Mouse (Mus musculus) cerebellum, adult 2 months (tissue): ENCODE data around the gene Slc22a12. TPM values are rescaled to one million over a fixed set of nuclear protein-coding genes. Genes with fewer than 3 reads are reported as not detected.
A peak's percentile ranks its signal among the peaks of the same experiment; 100 is the strongest.

Experiments
- DNase-seq, 2 experiments: peaks; one replicate each; pipeline ENCODE4 v3.0.0; 2021
- H3K27ac ChIP-seq: fragments of 200-500 bp; 2 replicates; pipeline ENCODE4 v1.5.1; 2012; ENCODE audit warnings: low read length, control low read depth, inconsistent platforms; ENCODE audit not compliant: insufficient read depth
- H3K27me3 ChIP-seq: fragments of 200-500 bp; 2 replicates; pipeline ENCODE4 v1.6.1; 2012; ENCODE audit warnings: inconsistent platforms, mild to moderate bottlenecking, low read length, moderate library complexity; ENCODE audit not compliant: control insufficient read depth, insufficient read depth
- H3K4me1 ChIP-seq: fragments of 200-500 bp; 2 replicates; pipeline ENCODE4 v1.6.1; 2011; ENCODE audit warnings: low read length; ENCODE audit not compliant: control insufficient read depth, insufficient read depth
- H3K4me3 ChIP-seq: fragments of 200-500 bp; replicated peaks from 2 replicates; pipeline ENCODE3; 2011; ENCODE audit warnings: mild to moderate bottlenecking, low read depth, low read length, control low read depth; ENCODE audit not compliant: insufficient read depth
- CTCF ChIP-seq: fragments of 200-500 bp; IDR thresholded peaks from 2 replicates; pipeline ENCODE4 v1.5.1; 2011; ENCODE audit warnings: low read depth, mild to moderate bottlenecking, control low read depth, low read length, moderate library complexity, borderline replicate concordance; ENCODE audit not compliant: insufficient read depth
- POLR2A ChIP-seq: fragments of 200-500 bp; IDR thresholded peaks from 2 replicates; pipeline ENCODE4 v1.6.1; 2011; ENCODE audit warnings: low read length, control low read depth, borderline replicate concordance; ENCODE audit not compliant: insufficient read depth
- WGBS: fragments of 180-500 bp; shearing (Covaris S2); methylation state at CpG from one replicate; pipeline ENCODE4 v1.1.7; 2018; 5-methylcytosine and 5-hydroxymethylcytosine counted together
- polyA plus RNA-seq: library from polyadenylated mRNA; depleted of rRNA; stranded (reverse); fragments of >200 nt; gene quantifications from 2 replicates; pipeline ENCODE4 v1.2.3, GENCODE M21; 2012

Gene Slc22a12
- polyA plus RNA-seq, 1 experiment = 0.15 TPM

- H3K4me3 ChIP-seq = no peak overlapping the region
- peak; percentile 25 to 37 for DNase-seq
- peaks cover 65% of the 10 kb centered on the region for H3K4me1 ChIP-seq
- no peaks in the 10 kb centered on the region for H3K27me3 ChIP-seq
- peak overlapping the region; percentile 94 for H3K27ac ChIP-seq
- TF ChIP-seq CTCF (no peak), POLR2A (no peak)
- WGBS = 66% methylated on average over 5 of the region's 5 CpGs
Measured at GRCm38 (mm10) chr19:6547801-6548200, 5.0 kb upstream of the Slc22a12 start.

- WGBS = 8% methylated on average over 1 of the region's 1 CpGs
- H3K4me1 ChIP-seq = peaks cover 76% of the 10 kb centered on the region
- no peak overlapping the region for H3K4me3 ChIP-seq
- H3K27me3 ChIP-seq = no peaks in the 10 kb centered on the region
- H3K27ac ChIP-seq = peak overlapping the region; percentile 76
- peak; percentile 92 to 97 for DNase-seq
- no peak for TF ChIP-seq CTCF
Measured at GRCm38 (mm10) chr19:6546096-6546495, 3.3 kb upstream of the Slc22a12 start.

- 31% methylated on average over 5 of the region's 5 CpGs for WGBS
- Histone ChIP-seq H3K4me3 (no peak overlapping the region), H3K27ac (peak overlapping the region; percentile 76), H3K4me1 (peaks cover 77% of the 10 kb centered on the region), H3K27me3 (no peaks in the 10 kb centered on the region)
- TF ChIP-seq CTCF (no peak), POLR2A (no peak)
- DNase-seq = peak in 1 of 2 experiments; percentile 45
Measured at GRCm38 (mm10) chr19:6545481-6545880, 2.6 kb upstream of the Slc22a12 start.

- TF ChIP-seq CTCF (no peak), POLR2A (no peak)
- 91% methylated on average over 13 of the region's 13 CpGs for WGBS
- H3K4me3 ChIP-seq = no peak overlapping the region
- no peaks in the 10 kb centered on the region for H3K27me3 ChIP-seq
- peak; percentile 18 for DNase-seq
- peaks cover 77% of the 10 kb centered on the region for H3K4me1 ChIP-seq
- H3K27ac ChIP-seq = no peak overlapping the region
Measured at GRCm38 (mm10) chr19:6544712-6545111, 1.9 kb upstream of the Slc22a12 start.

- Histone ChIP-seq H3K27me3 (no peaks in the 10 kb centered on the region), H3K4me1 (peaks cover 77% of the 10 kb centered on the region), H3K4me3 (no peak overlapping the region), H3K27ac (no peak overlapping the region)
- 57% methylated on average over 7 of the region's 7 CpGs for WGBS
- no peak for TF ChIP-seq CTCF
- TF ChIP-seq POLR2A = no peak
- peak; percentile 16 to 26 for DNase-seq
Measured at GRCm38 (mm10) chr19:6543518-6543917, 686 bp upstream of the Slc22a12 start.

GRCm38 (mm10) chr19:6543035-6543383, 177 bp upstream of the Slc22a12 start:
- 93% methylated on average over 6 of the region's 6 CpGs for WGBS
- Histone ChIP-seq H3K4me3 (no peak overlapping the region), H3K4me1 (peaks cover 77% of the 10 kb centered on the region), H3K27me3 (no peaks in the 10 kb centered on the region), H3K27ac (no peak overlapping the region)
- TF ChIP-seq POLR2A (no peak), CTCF (no peak)
- peak in 1 of 2 experiments; percentile 15 for DNase-seq

- 91% methylated on average over 7 of the region's 7 CpGs for WGBS
- no peak overlapping the region for H3K27ac ChIP-seq
- peaks cover 75% of the 10 kb centered on the region for H3K4me1 ChIP-seq
- H3K4me3 ChIP-seq = no peak overlapping the region
- peak in 1 of 2 experiments; percentile 22 for DNase-seq
- no peak for TF ChIP-seq POLR2A
- TF ChIP-seq CTCF = no peak
- no peaks in the 10 kb centered on the region for H3K27me3 ChIP-seq
Measured at GRCm38 (mm10) chr19:6541521-6541920, 1.3 kb downstream of the Slc22a12 start.

- Histone ChIP-seq H3K4me1 (peaks cover 73% of the 10 kb centered on the region), H3K27me3 (no peaks in the 10 kb centered on the region), H3K4me3 (no peak overlapping the region), H3K27ac (no peak overlapping the region)
- 79% methylated on average over 6 of the region's 6 CpGs for WGBS
- DNase-seq = peak; percentile 15 to 30
- TF ChIP-seq POLR2A = no peak
- no peak for TF ChIP-seq CTCF
Measured at GRCm38 (mm10) chr19:6540191-6540590, 2.6 kb downstream of the Slc22a12 start.

- H3K4me3 ChIP-seq = no peak overlapping the region
- 59% methylated on average over 4 of the region's 4 CpGs for WGBS
- DNase-seq = peak; percentile 17 to 20
- peaks cover 78% of the 10 kb centered on the region for H3K4me1 ChIP-seq
- no peaks in the 10 kb centered on the region for H3K27me3 ChIP-seq
- no peak for TF ChIP-seq CTCF
- no peak for TF ChIP-seq POLR2A
- no peak overlapping the region for H3K27ac ChIP-seq
Measured at GRCm38 (mm10) chr19:6539592-6539991, 3.2 kb downstream of the Slc22a12 start.
